Mouse (Mus musculus) CD4-positive, CD25-positive, alpha-beta regulatory T cell, adult 4 months (primary cell): ENCODE measurements around the gene Gm20837. TPM values are rescaled to one million over a fixed set of nuclear protein-coding genes. Genes with fewer than 3 reads are reported as not detected.
"Not testable (repeated sequence)": the region's sequence is repeated elsewhere in the genome, so short reads cannot be mapped to it uniquely, and the experiment has no call there.

ENCODE experiments used
- ATAC-seq: one replicate; pipeline ENCODE4 v1.8.0; 2017
- polyA plus RNA-seq, 2 experiments: library from polyadenylated mRNA; unstranded; fragments of 100-300 nt; shearing (Covaris generic); gene quantifications; one replicate each; pipeline ENCODE4 v1.2.1; 2017

Gm20837 gene
- polyA plus RNA-seq, result not detected

DNA sequence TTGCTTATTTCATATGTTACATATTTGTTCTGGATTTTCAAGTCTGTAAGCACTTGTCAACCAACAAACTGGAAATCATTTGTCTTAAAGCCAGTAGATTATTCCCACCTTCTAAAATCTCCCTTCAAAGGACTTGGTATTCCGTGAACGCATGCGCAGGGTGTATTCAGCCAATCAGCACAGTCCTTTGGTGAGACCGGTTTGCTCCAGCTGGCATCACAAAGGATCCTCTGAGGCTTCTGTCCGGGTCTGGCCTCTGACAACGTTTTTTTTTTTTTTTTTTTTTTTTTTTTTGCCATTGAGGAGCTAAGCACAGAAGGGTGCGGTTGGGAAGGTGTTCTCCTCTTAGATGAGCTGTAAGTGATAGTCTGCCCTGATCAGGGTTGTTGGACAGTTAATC lies at the start of gene Gm20837:
Gm20837 (plus strand) TSS at position 301 of the 400 bp plus-strand sequence.
- ATAC-seq, result not testable (repeated sequence)
